Mouse (Mus musculus) kidney, postnatal 25 days (tissue): ENCODE measurements around the gene Ank3.

Experiments
- DNase-seq, 2 experiments: peaks; one replicate each; pipeline ENCODE4 v3.0.0; 2021; ENCODE audit warnings: mixed read lengths in 2 of 2

The Ank3 gene

GRCm38 (mm10) chr10:69726265-69726664, 327.7 kb downstream of the Ank3 start:
- DNase-seq: no peak

GRCm38 (mm10) chr10:69726806-69727205, 328.2 kb downstream of the Ank3 start:
- peak; percentile 19 to 54 for DNase-seq

GRCm38 (mm10) chr10:69728876-69729275, 330.3 kb downstream of the Ank3 start:
- DNase-seq: no peak

- no peak for DNase-seq
Observed at GRCm38 (mm10) chr10:69730351-69730871, 331.8 kb downstream of the Ank3 start.

GRCm38 (mm10) chr10:69731341-69731740, 332.8 kb downstream of the Ank3 start:
- DNase-seq: no peak

- DNase-seq: no peak
Observed at GRCm38 (mm10) chr10:69731863-69732262, 333.3 kb downstream of the Ank3 start.

GRCm38 (mm10) chr10:69736241-69736640, 337.7 kb downstream of the Ank3 start:
- DNase-seq: peak; percentile 15 to 67

GRCm38 (mm10) chr10:69738741-69739271, 340.2 kb downstream of the Ank3 start:
- DNase-seq: peak in 1 of 2 experiments; percentile 7

- DNase-seq: no peak
Observed at GRCm38 (mm10) chr10:69742528-69742927, 344.0 kb downstream of the Ank3 start.

- no peak for DNase-seq
Observed at GRCm38 (mm10) chr10:69744181-69744580, 345.6 kb downstream of the Ank3 start.

GRCm38 (mm10) chr10:69744871-69745270, 346.3 kb downstream of the Ank3 start:
- no peak for DNase-seq

GRCm38 (mm10) chr10:69746322-69746721, 347.7 kb downstream of the Ank3 start:
- DNase-seq: no peak

- no peak for DNase-seq
Observed at GRCm38 (mm10) chr10:69746730-69747129, 348.2 kb downstream of the Ank3 start.

GRCm38 (mm10) chr10:69751416-69751815, 352.8 kb downstream of the Ank3 start:
- DNase-seq: no peak

GRCm38 (mm10) chr10:69753464-69753863, 354.9 kb downstream of the Ank3 start:
- peak; percentile 46 to 47 for DNase-seq

GRCm38 (mm10) chr10:69756956-69757672, 358.5 kb downstream of the Ank3 start:
- DNase-seq: no peak

- no peak for DNase-seq
Observed at GRCm38 (mm10) chr10:69762977-69763376, 364.4 kb downstream of the Ank3 start.

- no peak for DNase-seq
Observed at GRCm38 (mm10) chr10:69764402-69764801, 365.8 kb downstream of the Ank3 start.

- no peak for DNase-seq
Observed at GRCm38 (mm10) chr10:69777065-69777645, 378.6 kb downstream of the Ank3 start.

GRCm38 (mm10) chr10:69777736-69778135, 379.2 kb downstream of the Ank3 start:
- no peak for DNase-seq

GRCm38 (mm10) chr10:69779246-69779645, 380.7 kb downstream of the Ank3 start:
- DNase-seq: no peak

GRCm38 (mm10) chr10:69781491-69781890, 382.9 kb downstream of the Ank3 start:
- peak; percentile 57 to 60 for DNase-seq

- DNase-seq: peak; percentile 29 to 46
Observed at GRCm38 (mm10) chr10:69785235-69785634, 386.7 kb downstream of the Ank3 start.

GRCm38 (mm10) chr10:69785692-69786091, 387.1 kb downstream of the Ank3 start:
- no peak for DNase-seq
